Mouse (Mus musculus) myocyte (in vitro differentiated cells): ENCODE data around the gene Fam198a. TPM values are rescaled to one million over a fixed set of nuclear protein-coding genes. Genes with fewer than 3 reads are reported as not detected.

ENCODE experiments used
- H3K27me3 ChIP-seq: one replicate; pipeline ENCODE4 v1.6.1; 2011; ENCODE audit not compliant: control insufficient read depth, insufficient read depth, insufficient read length
- H3K36me3 ChIP-seq: one replicate; pipeline ENCODE4 v1.6.1; 2011; ENCODE audit not compliant: control insufficient read depth, insufficient read depth
- H3K4me2 ChIP-seq: one replicate; pipeline ENCODE4 v1.6.1; 2011; ENCODE audit warnings: low read depth, control low read depth
- H3K4me3 ChIP-seq: one replicate; pipeline ENCODE4 v1.5.1; 2011; ENCODE audit warnings: mild to moderate bottlenecking, control low read depth, moderate library complexity
- H3K79me2 ChIP-seq: one replicate; pipeline ENCODE4 v1.6.1; 2011; ENCODE audit not compliant: control insufficient read depth, insufficient read depth
- H3ac ChIP-seq: one replicate; pipeline ENCODE4 v1.6.1; 2011; ENCODE audit not compliant: control insufficient read depth, insufficient read length
- CEBPB ChIP-seq: IDR thresholded peaks from 2 replicates; pipeline ENCODE4 v1.6.1; 2011; ENCODE audit warnings: mild to moderate bottlenecking, moderate library complexity; ENCODE audit not compliant: poor library complexity, insufficient read depth, severe bottlenecking
- E2F4 ChIP-seq: IDR thresholded peaks from one replicate; pipeline ENCODE4 v1.6.1; 2011; ENCODE audit warnings: mild to moderate bottlenecking, control low read depth, moderate library complexity; ENCODE audit not compliant: insufficient read depth
- MAX ChIP-seq: IDR thresholded peaks from one replicate; pipeline ENCODE4 v1.6.1; 2011; ENCODE audit warnings: low read depth, mild to moderate bottlenecking, control low read depth
- MYOD1 ChIP-seq, 3 experiments: IDR thresholded peaks; one replicate each; pipeline ENCODE4 v1.6.1; 2011; ENCODE audit warnings: control low read depth in 2 of 3, low read depth in 2 of 3, mild to moderate bottlenecking in 2 of 3, moderate library complexity in 1 of 3; ENCODE audit not compliant: insufficient read length in 2 of 3, control insufficient read depth in 1 of 3
- MYOG ChIP-seq, 3 experiments: IDR thresholded peaks; one replicate each; pipeline ENCODE4 v1.6.1; 2011; ENCODE audit warnings: control low read depth in 2 of 3, low read depth in 2 of 3, mild to moderate bottlenecking in 2 of 3; ENCODE audit not compliant: insufficient read length in 2 of 3, control insufficient read depth in 1 of 3, insufficient read depth in 1 of 3
- POLR2A ChIP-seq: IDR thresholded peaks from one replicate; pipeline ENCODE4 v1.6.1; 2011; ENCODE audit warnings: low read depth, mild to moderate bottlenecking, control low read depth, moderate library complexity; ENCODE audit not compliant: insufficient read length
- POLR2AphosphoS2 ChIP-seq: IDR thresholded peaks from one replicate; pipeline ENCODE4 v1.6.1; 2011; ENCODE audit warnings: low read depth, control low read depth; ENCODE audit not compliant: insufficient read length
- REST ChIP-seq: IDR thresholded peaks from one replicate; pipeline ENCODE4 v1.6.1; 2011; ENCODE audit warnings: mild to moderate bottlenecking, control low read depth, moderate library complexity; ENCODE audit not compliant: insufficient read depth, insufficient read length
- SRF ChIP-seq: IDR thresholded peaks from one replicate; pipeline ENCODE4 v1.6.1; 2011; ENCODE audit warnings: low read depth; ENCODE audit not compliant: control insufficient read depth, insufficient read length
- TCF12 ChIP-seq: IDR thresholded peaks from one replicate; pipeline ENCODE4 v1.6.1; 2011; ENCODE audit warnings: mild to moderate bottlenecking, control low read depth; ENCODE audit not compliant: poor library complexity, insufficient read depth, severe bottlenecking
- TCF3 ChIP-seq: IDR thresholded peaks from one replicate; pipeline ENCODE4 v1.6.1; 2011; ENCODE audit warnings: low read depth, control low read depth; ENCODE audit not compliant: insufficient read length
- USF1 ChIP-seq: IDR thresholded peaks from one replicate; pipeline ENCODE4 v1.6.1; 2011; ENCODE audit warnings: low read depth, mild to moderate bottlenecking, control low read depth, moderate library complexity
- polyA plus RNA-seq: library from polyadenylated mRNA; unstranded; fragments of >200 nt; fragmentation: generic; extraction: Trizol; gene quantifications from one replicate; pipeline ENCODE4 v1.2.1, GENCODE M21; 2012; ENCODE audit warnings: missing spikeins

Gene Fam198a
- polyA plus RNA-seq, 1 experiment, result 0.02 TPM

DNA sequence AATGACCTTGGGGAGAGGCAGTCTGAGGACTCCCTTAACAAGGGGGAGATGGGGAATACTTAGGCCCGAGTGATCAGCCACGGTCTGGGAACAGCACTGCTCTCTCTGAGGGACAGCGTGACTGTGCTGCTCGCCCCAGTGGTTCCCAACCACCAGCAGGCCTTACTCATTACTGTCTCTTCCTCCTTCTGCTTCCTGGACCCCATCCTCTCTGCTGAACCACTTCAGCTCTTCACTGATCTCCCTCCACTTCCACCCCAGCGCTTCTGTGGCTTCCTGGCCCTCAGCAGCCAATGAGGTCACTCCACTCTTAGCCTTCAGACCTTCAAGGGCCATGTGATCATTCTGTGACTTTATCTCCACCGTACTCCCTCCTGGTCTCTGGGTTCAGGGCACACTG is 41.2 kb upstream of the Fam198a start:
- Histone ChIP-seq H3K4me3 (no peak overlapping the region), H3K79me2 (no peaks in the 10 kb centered on the region), H3ac (no peak overlapping the region), H3K4me2 (no peak overlapping the region), H3K27me3 (peaks cover 38% of the 10 kb centered on the region), H3K36me3 (no peaks in the 10 kb centered on the region)
- TF ChIP-seq POLR2AphosphoS2 (no peak), MYOD1 (IDR thresholded peaks at IDR 0.05; ENCODE audit: control insufficient read depth in 1 of 3, insufficient read length in 2 of 3, low read depth in 2 of 3) (no peak)

GRCm38 (mm10) chr9:121911196-121911595 is 39.6 kb upstream of the Fam198a start:
- TF ChIP-seq MYOD1 (IDR thresholded peaks at IDR 0.05; ENCODE audit: control insufficient read depth in 1 of 3, insufficient read length in 2 of 3, low read depth in 2 of 3) (no peak), MYOG (IDR thresholded peaks at IDR 0.05; ENCODE audit: control insufficient read depth in 1 of 3, insufficient read depth in 1 of 3, insufficient read length in 2 of 3, low read depth in 2 of 3) (no peak), POLR2AphosphoS2 (no peak), USF1 (no peak), REST (no peak), TCF12 (no peak), SRF (no peak), E2F4 (no peak), POLR2A (no peak)
- H3ac ChIP-seq, result no peak overlapping the region
- no peak overlapping the region for H3K4me3 ChIP-seq
- peaks cover 38% of the 10 kb centered on the region for H3K27me3 ChIP-seq
- no peaks in the 10 kb centered on the region for H3K79me2 ChIP-seq
- no peak overlapping the region for H3K4me2 ChIP-seq
- H3K36me3 ChIP-seq, result no peaks in the 10 kb centered on the region

GRCm38 (mm10) chr9:121912786-121913185 is 38.0 kb upstream of the Fam198a start:
- no peak overlapping the region for H3K4me2 ChIP-seq
- H3K79me2 ChIP-seq, result no peaks in the 10 kb centered on the region
- peaks cover 34% of the 10 kb centered on the region for H3K27me3 ChIP-seq
- H3K4me3 ChIP-seq, result no peak overlapping the region
- H3K36me3 ChIP-seq, result no peaks in the 10 kb centered on the region
- no peak overlapping the region for H3ac ChIP-seq
- TF ChIP-seq CEBPB (no peak), POLR2AphosphoS2 (no peak), TCF3 (no peak), MAX (no peak), POLR2A (no peak), MYOG (IDR thresholded peaks at IDR 0.05; ENCODE audit: control insufficient read depth in 1 of 3, insufficient read depth in 1 of 3, insufficient read length in 2 of 3, low read depth in 2 of 3) (no peak), E2F4 (no peak), SRF (no peak), REST (no peak), MYOD1 (IDR thresholded peaks at IDR 0.05; ENCODE audit: control insufficient read depth in 1 of 3, insufficient read length in 2 of 3, low read depth in 2 of 3) (no peak), USF1 (no peak), TCF12 (no peak)

GRCm38 (mm10) chr9:121914226-121914757 is 36.5 kb upstream of the Fam198a start:
- Histone ChIP-seq H3K4me3 (no peak overlapping the region), H3K36me3 (no peaks in the 10 kb centered on the region), H3K79me2 (no peaks in the 10 kb centered on the region), H3ac (no peak overlapping the region), H3K27me3 (peaks cover 20% of the 10 kb centered on the region), H3K4me2 (peak overlapping the region; percentile 30)
- TF ChIP-seq CEBPB, result peak; percentile 71
- TF ChIP-seq REST, result no peak
- TF ChIP-seq TCF3, result no peak
- TF ChIP-seq POLR2A, result no peak
- no peak for TF ChIP-seq MAX
- no peak for TF ChIP-seq POLR2AphosphoS2
- no peak for TF ChIP-seq SRF
- TF ChIP-seq E2F4, result no peak
- no peak for TF ChIP-seq USF1
- TF ChIP-seq MYOG (IDR thresholded peaks at IDR 0.05; ENCODE audit: control insufficient read depth in 1 of 3, insufficient read depth in 1 of 3, insufficient read length in 2 of 3, low read depth in 2 of 3), result peak in 1 of 3 experiments; percentile 73
- TF ChIP-seq TCF12, result no peak
- TF ChIP-seq MYOD1 (IDR thresholded peaks at IDR 0.05; ENCODE audit: control insufficient read depth in 1 of 3, insufficient read length in 2 of 3, low read depth in 2 of 3), result peak in 2 of 3 experiments; percentile 40 to 78

DNA sequence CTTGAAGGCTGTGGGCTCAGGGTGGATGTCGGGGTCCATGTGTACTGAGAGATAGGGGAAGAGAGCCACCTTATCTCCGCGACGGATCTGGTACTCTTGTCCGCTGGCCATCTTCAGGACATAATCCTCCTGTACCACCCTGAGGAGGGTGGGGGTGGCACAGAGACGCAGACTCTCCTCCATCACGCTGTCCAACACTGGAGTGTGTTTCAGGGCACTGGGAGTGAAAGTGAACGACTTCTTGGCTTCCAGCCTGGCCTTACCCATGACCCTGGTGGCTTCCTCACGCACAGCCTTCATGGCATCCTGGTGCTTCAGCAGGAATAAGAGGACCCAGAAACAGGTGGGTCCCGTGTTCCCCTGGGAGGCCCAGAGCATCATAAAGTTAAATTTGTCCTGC is 35.7 kb upstream of the Fam198a start:
- H3K79me2 ChIP-seq, result no peaks in the 10 kb centered on the region
- TF ChIP-seq USF1 (no peak), MYOG (IDR thresholded peaks at IDR 0.05; ENCODE audit: control insufficient read depth in 1 of 3, insufficient read depth in 1 of 3, insufficient read length in 2 of 3, low read depth in 2 of 3) (no peak), TCF3 (no peak), SRF (no peak), TCF12 (no peak), E2F4 (no peak), MAX (no peak), MYOD1 (IDR thresholded peaks at IDR 0.05; ENCODE audit: control insufficient read depth in 1 of 3, insufficient read length in 2 of 3, low read depth in 2 of 3) (no peak), CEBPB (no peak), POLR2A (no peak), REST (no peak)
- no peak overlapping the region for H3ac ChIP-seq
- H3K36me3 ChIP-seq, result no peaks in the 10 kb centered on the region
- peaks cover 12% of the 10 kb centered on the region for H3K27me3 ChIP-seq
- H3K4me2 ChIP-seq, result no peak overlapping the region
- no peak overlapping the region for H3K4me3 ChIP-seq
